Mouse (Mus musculus): ENCODE data around the gene Gm732.

The Gm732 gene

GRCm38 (mm10) chrX:107948365-107948764, at the start of gene Gm732:
TSS of gene Gm732 (minus strand) at chrX:107948465.
- no peak for DNase-seq (ENCODE audit: low read depth, low spot score)
